Mouse (Mus musculus) frontal cortex, adult (tissue): ENCODE results near the gene Adsl.
"Not testable (repeated sequence)": the region's sequence is repeated elsewhere in the genome, so short reads cannot be mapped to it uniquely, and the experiment has no call there.

ENCODE experiments used
- ATAC-seq: cut with Nextera tagmentation; 2 replicates; pipeline ENCODE4 v1.9.2; 2017; ENCODE audit warnings: mild to moderate bottlenecking, moderate library complexity, mixed read lengths; ENCODE audit not compliant: low TSS enrichment

Gene Adsl

GRCm38 (mm10) chr15:80948145-80949135 is at the start of gene Adsl:
TSS of gene Adsl (plus strand) at chr15:80948490.
- ATAC-seq: peak; percentile 96

GRCm38 (mm10) chr15:80899806-80900205 is 48.5 kb upstream of the Adsl start:
- no peak for ATAC-seq

GRCm38 (mm10) chr15:80901806-80902513 is 46.3 kb upstream of the Adsl start:
- ATAC-seq: peak; percentile 67; the same call in 1 of the 2 replicates

- ATAC-seq: not testable (repeated sequence)
Measured at GRCm38 (mm10) chr15:80904776-80905175, 43.5 kb upstream of the Adsl start.

GRCm38 (mm10) chr15:80910183-80910582 is 38.1 kb upstream of the Adsl start:
- no peak for ATAC-seq

DNA sequence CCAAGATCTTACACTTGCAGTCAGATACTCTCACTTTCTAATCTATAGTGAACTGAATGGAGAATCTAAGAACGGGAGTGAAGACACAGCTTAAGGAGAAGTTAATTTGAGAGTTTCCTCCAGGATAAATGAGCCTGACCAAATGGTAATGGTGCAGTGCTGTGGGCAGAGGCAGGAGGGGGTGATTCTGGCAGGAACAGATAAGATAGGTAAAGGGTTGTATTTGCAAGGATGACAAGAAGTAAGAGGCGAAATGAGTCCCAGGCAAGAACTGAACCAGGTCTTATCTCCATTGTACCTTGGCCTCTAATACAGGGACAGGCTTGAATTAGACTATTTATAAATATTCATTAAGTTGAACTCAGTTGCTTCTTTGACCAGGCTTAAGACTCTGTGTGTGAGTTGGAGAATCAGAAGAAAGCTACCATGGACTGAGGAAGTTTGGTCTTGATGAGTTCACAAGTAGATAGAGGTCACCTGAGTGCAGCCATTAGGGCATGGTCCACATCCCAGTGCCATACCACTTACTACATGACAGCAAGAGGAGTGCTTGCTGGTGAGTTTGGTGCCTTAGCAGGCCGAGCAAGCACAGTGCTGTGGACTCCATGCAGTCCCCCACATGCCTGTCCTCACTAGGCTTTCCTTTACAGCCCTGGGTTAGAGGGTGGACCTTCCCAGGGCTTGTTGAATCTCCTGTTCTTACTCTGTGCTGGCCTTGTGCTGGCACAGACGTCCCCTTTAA is 37.3 kb upstream of the Adsl start:
- no peak for ATAC-seq

DNA sequence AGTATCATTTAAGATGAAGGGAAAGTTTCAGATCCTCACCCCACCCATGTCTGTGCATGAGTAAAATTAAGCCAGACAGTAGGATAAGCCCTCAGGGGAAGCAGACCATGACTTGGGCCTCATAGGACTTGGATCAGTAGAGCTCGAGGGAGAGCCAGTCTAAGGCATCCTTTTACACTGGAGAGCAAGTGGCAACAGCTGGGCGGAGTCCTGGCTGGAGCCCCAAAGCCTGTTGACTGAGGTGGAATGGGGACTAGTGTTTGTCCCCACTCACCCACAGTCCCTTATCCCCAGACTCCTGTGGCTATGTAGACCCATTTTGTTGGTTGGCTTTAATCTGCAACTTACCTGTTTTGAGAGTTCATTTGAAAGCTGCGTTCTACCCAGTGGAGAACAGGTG is 36.1 kb upstream of the Adsl start:
- no peak for ATAC-seq

DNA sequence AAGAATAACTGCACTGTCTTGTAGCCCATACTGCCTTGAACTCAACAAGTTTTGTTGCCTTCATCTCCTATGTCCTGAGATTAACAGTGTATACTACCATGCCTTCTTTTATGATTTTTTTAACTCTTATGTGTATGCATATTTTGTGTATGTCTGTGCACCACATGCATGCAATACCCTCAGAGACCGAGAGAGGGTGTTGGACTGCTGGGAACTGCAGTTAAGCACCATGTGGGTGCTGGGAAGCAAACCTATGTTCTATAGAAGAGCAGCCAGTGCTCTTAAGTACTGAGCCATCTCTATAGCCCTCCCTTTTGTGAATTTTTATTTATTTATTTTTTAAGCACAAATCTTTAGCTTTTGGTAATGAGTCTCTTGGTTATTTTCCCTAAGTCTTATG is 34.5 kb upstream of the Adsl start:
- no peak for ATAC-seq

DNA sequence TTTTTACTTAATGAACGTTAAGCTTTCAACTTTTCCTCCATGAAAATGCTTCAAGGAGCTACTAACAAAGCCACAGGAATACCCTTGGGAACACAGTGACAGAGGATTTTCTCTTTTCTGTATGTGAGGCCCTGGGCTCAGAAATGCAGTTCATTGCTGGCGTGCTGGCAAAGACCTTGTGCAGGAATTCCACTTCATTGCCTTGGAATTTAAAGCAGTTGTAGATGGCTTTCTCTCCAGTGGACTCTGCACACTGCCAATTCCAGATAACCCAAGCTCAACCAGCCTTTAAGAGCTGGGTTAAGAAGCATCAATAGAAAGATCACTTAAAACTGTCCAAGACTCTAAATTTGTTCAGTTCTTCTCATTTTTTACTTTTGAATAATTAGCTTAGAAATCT is 32.4 kb upstream of the Adsl start:
- ATAC-seq: no peak

DNA sequence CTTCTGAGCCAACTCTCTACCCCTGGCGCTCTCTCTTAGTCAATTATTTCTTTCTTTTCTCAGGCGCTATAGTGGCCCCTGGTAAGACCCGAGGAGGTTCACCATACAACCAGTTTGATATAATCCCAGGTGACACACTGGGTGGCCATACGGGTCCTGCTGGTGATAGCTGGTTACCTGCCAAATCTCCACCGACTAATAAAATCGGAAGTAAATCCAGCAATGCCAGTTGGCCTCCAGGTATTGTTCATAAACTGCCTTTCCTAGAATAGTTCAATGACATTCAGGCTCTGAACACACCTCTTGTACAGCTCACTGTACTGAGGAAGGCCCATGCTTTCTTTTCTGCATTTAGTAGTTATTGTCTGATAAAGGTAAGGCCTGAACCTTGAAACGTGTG is 31.7 kb upstream of the Adsl start:
- ATAC-seq: no peak

DNA sequence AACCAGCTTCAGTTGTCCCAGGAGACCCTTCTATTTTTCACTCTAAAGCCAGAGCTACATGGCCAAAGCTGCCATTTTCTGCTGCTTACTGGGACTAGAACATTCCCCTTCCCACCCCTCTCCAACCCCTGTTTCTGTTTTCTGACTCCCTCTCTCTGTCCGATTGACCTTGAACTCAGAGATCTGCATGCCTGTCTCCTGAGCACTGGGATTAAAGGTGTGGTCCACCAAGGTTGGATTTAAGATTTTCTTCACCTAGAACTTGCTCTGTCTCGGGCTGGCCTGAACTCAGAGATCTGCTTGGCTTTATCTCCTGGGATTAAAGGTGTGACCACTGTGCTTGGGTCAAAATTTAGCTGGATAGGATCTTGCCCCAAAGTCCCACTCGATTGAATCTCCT is 27.9 kb upstream of the Adsl start:
- no peak for ATAC-seq

DNA sequence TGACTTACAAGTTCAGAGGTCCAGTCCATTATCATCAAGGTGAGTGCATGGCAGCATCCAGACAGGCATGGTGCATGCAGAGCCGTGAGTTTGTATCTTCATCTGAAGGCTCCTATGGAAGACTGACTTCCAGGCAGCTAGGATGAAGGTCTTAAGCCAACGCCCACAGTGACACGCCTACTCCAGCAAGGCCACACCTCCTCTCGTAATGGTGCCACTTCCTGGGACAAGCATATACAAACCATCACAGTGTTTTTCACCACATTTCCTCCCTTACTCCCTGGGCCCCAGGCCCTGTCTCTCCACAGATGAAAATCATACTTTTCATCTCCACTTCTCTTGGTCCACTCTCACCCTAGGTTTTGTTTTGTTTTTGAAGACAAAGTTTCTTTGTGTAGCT is 26.5 kb upstream of the Adsl start:
- ATAC-seq: no peak

GRCm38 (mm10) chr15:80924211-80924610 is 24.1 kb upstream of the Adsl start:
- ATAC-seq: no peak

DNA sequence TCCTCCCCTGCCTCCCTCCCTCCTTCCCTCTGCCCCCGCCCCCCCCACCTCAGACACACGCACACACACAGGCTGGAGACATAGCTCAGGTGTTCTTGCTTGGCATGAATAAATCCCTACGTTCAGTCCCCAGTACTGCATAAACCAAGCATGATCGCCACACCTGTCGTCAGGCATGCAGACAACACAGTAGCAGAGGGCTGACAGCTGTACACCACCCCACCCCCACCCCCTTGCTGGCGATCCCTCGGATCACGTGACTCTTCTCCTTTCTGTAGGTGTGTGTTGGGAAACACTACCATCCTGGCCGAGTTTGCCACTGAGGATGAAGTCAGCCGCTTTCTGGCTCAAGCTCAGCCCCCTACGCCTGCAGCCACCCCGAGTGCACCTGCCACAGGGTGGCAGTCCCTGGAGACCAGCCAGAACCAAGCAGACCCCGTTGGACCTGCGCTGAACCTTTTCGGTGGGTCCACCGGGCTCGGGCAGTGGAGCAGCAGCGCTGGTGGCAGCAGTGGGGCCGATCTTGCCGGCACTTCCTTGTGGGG is 19.4 kb upstream of the Adsl start:
- ATAC-seq: no peak; the same call in 1 of the 2 replicates

GRCm38 (mm10) chr15:80930048-80930571 is 18.2 kb upstream of the Adsl start:
- no peak for ATAC-seq

- not testable (repeated sequence) for ATAC-seq
Measured at GRCm38 (mm10) chr15:80930676-80931320, 17.5 kb upstream of the Adsl start.

DNA sequence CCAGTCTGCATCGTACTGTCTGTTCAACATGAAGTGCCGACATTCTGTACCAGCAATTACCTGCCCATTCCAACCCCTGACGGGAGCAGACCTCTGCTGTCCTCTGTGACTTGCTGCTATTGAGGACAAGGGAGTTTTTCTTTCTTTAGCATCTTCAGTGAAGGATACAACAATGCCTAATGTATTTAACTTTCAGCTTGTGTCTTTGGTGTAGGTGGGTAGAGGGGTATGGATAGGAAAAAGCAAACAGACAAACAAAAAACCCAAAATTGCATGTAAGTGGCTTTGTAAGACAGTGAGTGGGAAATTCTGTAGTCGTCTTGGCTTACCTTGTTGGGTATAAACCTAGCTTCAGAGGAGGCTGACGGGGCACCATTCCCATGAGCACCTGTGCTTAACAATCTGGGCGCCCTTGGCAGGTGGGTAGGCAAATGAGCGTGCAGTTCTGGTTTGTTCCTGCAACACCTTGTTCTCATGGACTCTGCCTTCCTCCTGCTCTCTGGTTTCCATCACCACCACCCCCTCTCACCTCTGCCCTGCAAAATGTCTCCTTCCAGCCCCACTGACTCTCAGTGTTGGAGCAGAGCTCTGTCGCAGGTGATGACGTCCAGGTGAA is 16.8 kb upstream of the Adsl start:
- ATAC-seq: no peak

GRCm38 (mm10) chr15:80934841-80935240 is 13.4 kb upstream of the Adsl start:
- ATAC-seq: no peak

- ATAC-seq: no peak
Measured at GRCm38 (mm10) chr15:80936686-80937085, 11.6 kb upstream of the Adsl start.

DNA sequence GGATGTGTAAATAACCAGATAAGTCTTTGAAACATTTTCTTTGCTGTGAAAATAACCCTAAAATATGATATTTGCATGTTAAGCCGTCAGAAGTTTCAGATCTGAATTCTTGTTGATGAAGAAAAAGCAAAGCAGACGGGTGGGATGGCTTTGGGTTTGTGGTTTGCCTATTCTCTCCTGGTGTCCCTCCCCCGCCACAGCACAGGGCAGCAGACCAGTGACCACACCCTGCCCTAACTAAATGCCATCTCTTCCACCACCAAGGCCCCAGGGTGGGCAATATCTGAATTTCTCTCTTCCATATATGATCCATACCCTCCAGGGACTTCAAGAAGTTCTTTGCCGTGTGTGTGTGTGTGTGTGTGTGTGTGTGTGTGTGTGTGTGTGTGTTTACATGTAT is 9.7 kb upstream of the Adsl start:
- no peak for ATAC-seq

GRCm38 (mm10) chr15:80939401-80939800 is 8.9 kb upstream of the Adsl start:
- no peak for ATAC-seq
